15 mouse cellular contexts compared by ENCODE assay signal in the genomic region with DNA sequence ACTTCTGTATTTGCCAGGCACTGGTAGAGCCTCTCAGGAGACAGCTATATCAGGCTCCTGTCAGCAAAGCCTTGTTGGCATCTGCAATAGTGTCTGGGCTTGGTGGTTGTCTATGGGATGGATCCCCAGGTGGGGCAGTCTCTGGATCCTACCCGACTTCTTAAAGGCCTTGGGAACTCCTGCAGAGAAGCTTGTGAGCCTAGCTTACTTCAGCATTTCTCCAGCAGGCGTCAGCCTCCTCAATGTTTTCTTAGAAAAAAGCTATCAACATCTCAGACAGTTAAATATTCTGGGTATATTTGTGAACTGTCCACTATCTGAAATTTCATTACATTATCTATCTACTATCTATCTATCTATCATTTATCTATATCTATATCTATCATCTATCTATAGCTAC.
DNase-seq lines count a peak whose midpoint lies in the region; TF ChIP-seq lines count a peak whose summit lies in the region.
"Had no signal": no experiment of that assay in that cellular context is flagged by ENCODE, and none has a peak within 500 bp of the region (broad histone marks: within the 10 kb centered on the region; RNA-seq: fewer than 3 reads in every experiment).

No protein-coding gene starts in this region.

- no peak overlapping the region for H3K27ac ChIP-seq in left cerebral cortex, adult 2 months
- H3K27ac ChIP-seq: heart, embryonic 15.5 days; limb, embryonic 10.5 days; neural tube, embryonic 12.5 days had no signal

- intact Hi-C loops in left cerebral cortex, adult 2 months (cut with DNase I) = no loop called here
- intact Hi-C loops in left cerebral cortex, postnatal 36 days (cut with DNase I) = loop anchor here (5.0 kb wide), 2 partner anchors 78 to 98 kb away; no protein-coding TSS in a partner anchor

- TF ChIP-seq CTCF in left cerebral cortex, adult 2 months (IDR thresholded peaks at IDR 0.05) = peak; percentile 57

- no peak overlapping the region for H3K4me3 ChIP-seq in left cerebral cortex, adult 2 months
- H3K4me3 ChIP-seq: heart, embryonic 15.5 days; limb, embryonic 10.5 days; neural tube, embryonic 12.5 days had no signal

- DNase-seq in heart, adult 11 months = peak; percentile 55
- DNase-seq in heart, adult 8-10 months (ENCODE audit: low spot score) = no peak
- DNase-seq in left cerebral cortex, adult 2 months (ENCODE audit: extremely low spot score in 1 of 2, low spot score in 2 of 2) = peak in 1 of 2 experiments; percentile 41
- DNase-seq in left cerebral cortex, postnatal 36 days (ENCODE audit: low spot score in 2 of 2) = no peak
- DNase-seq in 3T3-L1 (ENCODE audit: low read depth, low spot score) = peak; percentile 58
- peak; percentile 54 for DNase-seq in brain, adult 2 months (ENCODE audit: low read depth, low spot score)
- no peak for DNase-seq in B cell, adult 2 months
- no peak for DNase-seq in gastrocnemius, adult 8-10 months (ENCODE audit: low spot score in 2 of 2)
- DNase-seq: cerebellum, postnatal 14 days; kidney, postnatal 14 days; lung, adult 2 months; thymus, adult 18-20 months had no signal

Comparison
In these comparisons a context has a peak if more than half of its experiments do, and no peak if none do; other contexts are left out.
1. DNase-seq: peak in heart, adult 11 months (single experiment), 3T3-L1 (single experiment) and brain, adult 2 months (single experiment); none in heart, adult 8-10 months (single experiment), left cerebral cortex, postnatal 36 days (0 of 2), B cell, adult 2 months (0 of 2) and gastrocnemius, adult 8-10 months (0 of 2).